Mouse (Mus musculus) G1E (cell line): ENCODE measurements around the gene AK157302.

Source experiments
- CTCF ChIP-seq: IDR thresholded peaks from 2 replicates; pipeline ENCODE4 v1.5.1; 2012; ENCODE audit warnings: low read depth, low read length, inconsistent platforms, mixed read lengths
- GATA1 ChIP-seq: IDR thresholded peaks from 2 replicates; pipeline ENCODE4 v1.6.1; 2012; ENCODE audit warnings: borderline replicate concordance, low read length, inconsistent platforms, mixed read lengths
- TAL1 ChIP-seq: conservative IDR thresholded peaks from 2 replicates; pipeline ENCODE4 v1.6.1; 2012; ENCODE audit warnings: low read depth, low read length, inconsistent platforms, mixed read lengths

GRCm38 (mm10) chr13:21502296-21502695 lies 7.3 kb downstream of the AK157302 start:
- TF ChIP-seq CTCF = no peak
- no peak for TF ChIP-seq GATA1
- no peak for TF ChIP-seq TAL1
